Mouse (Mus musculus) forebrain, embryonic 16.5 days (tissue): ENCODE measurements around the gene Kcnk10. TPM values are rescaled to one million over a fixed set of nuclear protein-coding genes. Genes with fewer than 3 reads are reported as not detected.
"Not testable (repeated sequence)": the region's sequence is repeated elsewhere in the genome, so short reads cannot be mapped to it uniquely, and the experiment has no call there.

Experiments used
- ATAC-seq: fragments of 200-750 bp; cut with Nextera tagmentation; 2 replicates; pipeline ENCODE4 v1.8.0; 2017; ENCODE audit warnings: mild to moderate bottlenecking, moderate library complexity
- H3K27ac ChIP-seq: fragments of 300-500 bp; sonication (generic); 2 replicates; pipeline ENCODE4 v1.5.1; 2014; ENCODE audit warnings: low read length, control low read depth
- H3K27me3 ChIP-seq: fragments of 300-500 bp; sonication (generic); replicated peaks from 2 replicates; pipeline ENCODE4 v1.6.1; 2014; ENCODE audit warnings: low read length; ENCODE audit not compliant: control insufficient read depth, insufficient read depth
- H3K36me3 ChIP-seq: fragments of 300-500 bp; sonication (generic); 2 replicates; pipeline ENCODE4 v1.6.1; 2014; ENCODE audit not compliant: control insufficient read depth, insufficient read depth
- H3K4me1 ChIP-seq: fragments of 300-500 bp; sonication (generic); replicated peaks from 2 replicates; pipeline ENCODE4 v1.6.1; 2014; ENCODE audit warnings: low read length; ENCODE audit not compliant: control insufficient read depth, insufficient read depth
- H3K4me2 ChIP-seq: fragments of 300-500 bp; sonication (generic); 2 replicates; pipeline ENCODE4 v1.6.1; 2014; ENCODE audit warnings: mild to moderate bottlenecking, low read length, control low read depth
- H3K4me3 ChIP-seq: fragments of 300-500 bp; sonication (generic); replicated peaks from 2 replicates; pipeline ENCODE4 v1.5.1; 2014; ENCODE audit warnings: mild to moderate bottlenecking, low read length, control low read depth
- H3K9ac ChIP-seq: fragments of 300-500 bp; sonication (generic); replicated peaks from 2 replicates; pipeline ENCODE4 v1.6.1; 2014; ENCODE audit warnings: low read depth, low read length, control low read depth
- H3K9me3 ChIP-seq: fragments of 300-500 bp; sonication (generic); 2 replicates; pipeline ENCODE4 v1.6.1; 2016; ENCODE audit warnings: low read length; ENCODE audit not compliant: control insufficient read depth
- WGBS: fragments of 180-500 bp; shearing (Covaris S2); extraction: QIAGEN DNeasy Blood & Tissue Kit; methylation state at CpG from one replicate; pipeline ENCODE4 v1.1.7; 2014; 5-methylcytosine and 5-hydroxymethylcytosine counted together
- polyA plus RNA-seq: library from polyadenylated mRNA; unstranded; fragments of >200 nt; fragmentation: Nextera tagmentation; extraction: Ambion mirVana; gene quantifications from 2 replicates; pipeline ENCODE4 v1.2.1, GENCODE M21; 2015

Kcnk10 gene
- polyA plus RNA-seq = 57.8 and 58.8 TPM in 2 replicates

- H3K27me3 ChIP-seq = no peaks in the 10 kb centered on the region
- peak within 1 kb of the TSS; percentile 66 for H3K9ac ChIP-seq
- H3K36me3 ChIP-seq = no peaks in the 10 kb centered on the region
- peak; percentile 2; the same call in 1 of the 2 replicates for ATAC-seq
- H3K4me2 ChIP-seq = peak within 1 kb of the TSS; percentile 93
- H3K4me3 ChIP-seq = peak within 1 kb of the TSS; percentile 55
- no peaks in the 10 kb centered on the region for H3K9me3 ChIP-seq
- peaks cover 24% of the 10 kb centered on the region for H3K4me1 ChIP-seq
- 0 out of 2 replicates have a peak within 1 kb of the TSS, but pooled peaks have one; percentile 31 for H3K27ac ChIP-seq
- under 1% methylated on average over 22 of the region's 22 CpGs for WGBS
Measured at GRCm38 (mm10) chr12:98577861-98578360, at the start of gene Kcnk10. Kcnk10 (minus strand) TSS chr12:98578310.

GRCm38 (mm10) chr12:98627392-98628259 is 49.5 kb upstream of the Kcnk10 start, which contains the start of gene Spata7:
Spata7 (plus strand) TSS chr12:98628157.
- H3K4me3 ChIP-seq = peak within 1 kb of the TSS; percentile 94
- H3K9ac ChIP-seq = peak within 1 kb of the TSS; percentile 82
- H3K9me3 ChIP-seq = no peaks in the 10 kb centered on the region
- no peaks in the 10 kb centered on the region for H3K27me3 ChIP-seq
- 2% methylated on average over 32 of the region's 32 CpGs for WGBS
- peak within 1 kb of the TSS; percentile 56 for H3K27ac ChIP-seq
- H3K36me3 ChIP-seq = no peaks in the 10 kb centered on the region
- H3K4me1 ChIP-seq = peaks cover 10% of the 10 kb centered on the region
- peak within 1 kb of the TSS; percentile 71 for H3K4me2 ChIP-seq
- ATAC-seq = peak; percentile 92

GRCm38 (mm10) chr12:98623266-98623665 is 45.2 kb upstream of the Kcnk10 start:
- WGBS = 92% methylated on average over 10 of the region's 10 CpGs
- not testable (repeated sequence) for H3K4me3 ChIP-seq, ATAC-seq

GRCm38 (mm10) chr12:98620922-98621321 is 42.8 kb upstream of the Kcnk10 start:
- H3K4me2 ChIP-seq, H3K27me3 ChIP-seq, H3K36me3 ChIP-seq, H3K4me1 ChIP-seq, H3K27ac ChIP-seq, H3K4me3 ChIP-seq, H3K9me3 ChIP-seq, H3K9ac ChIP-seq: not testable (repeated sequence)
- ATAC-seq = peak; percentile 74
- 27% methylated on average over 6 of the region's 6 CpGs for WGBS

More at GRCm38 (mm10) chr12:98623266-98623665, 45.2 kb upstream of the Kcnk10 start:
- H3K9ac ChIP-seq, H3K4me2 ChIP-seq, H3K9me3 ChIP-seq, H3K27ac ChIP-seq, H3K27me3 ChIP-seq, H3K36me3 ChIP-seq, H3K4me1 ChIP-seq: not testable (repeated sequence)

GRCm38 (mm10) chr12:98619496-98619895 is 41.4 kb upstream of the Kcnk10 start:
- no peak overlapping the region for H3K4me3 ChIP-seq
- no peaks in the 10 kb centered on the region for H3K27me3 ChIP-seq
- peaks cover 7% of the 10 kb centered on the region for H3K4me1 ChIP-seq
- WGBS = 71% methylated on average over 2 of the region's 2 CpGs
- no peak overlapping the region for H3K4me2 ChIP-seq
- no peak overlapping the region for H3K9ac ChIP-seq
- no peaks in the 10 kb centered on the region for H3K36me3 ChIP-seq
- no peak for ATAC-seq
- H3K27ac ChIP-seq = no peak overlapping the region
- H3K9me3 ChIP-seq = no peaks in the 10 kb centered on the region

GRCm38 (mm10) chr12:98615746-98616145 is 37.6 kb upstream of the Kcnk10 start:
- Histone ChIP-seq H3K4me1 (peaks cover 7% of the 10 kb centered on the region), H3K27me3 (no peaks in the 10 kb centered on the region), H3K4me2 (no peak overlapping the region), H3K9ac (no peak overlapping the region), H3K4me3 (no peak overlapping the region), H3K36me3 (no peaks in the 10 kb centered on the region), H3K9me3 (no peaks in the 10 kb centered on the region), H3K27ac (no peak overlapping the region)
- 40% methylated on average over 5 of the region's 5 CpGs for WGBS
- ATAC-seq = 0 out of 2 replicates have a peak, but pooled peaks have one; percentile 36

GRCm38 (mm10) chr12:98614910-98615508 is 36.9 kb upstream of the Kcnk10 start:
- Histone ChIP-seq H3K36me3 (no peaks in the 10 kb centered on the region), H3K9me3 (no peaks in the 10 kb centered on the region), H3K4me1 (peaks cover 7% of the 10 kb centered on the region), H3K27ac (no peak overlapping the region), H3K27me3 (no peaks in the 10 kb centered on the region), H3K4me3 (no peak overlapping the region), H3K9ac (no peak overlapping the region), H3K4me2 (no peak overlapping the region)
- peak; percentile 38; the same call in 1 of the 2 replicates for ATAC-seq
- 80% methylated on average over 3 of the region's 3 CpGs for WGBS

GRCm38 (mm10) chr12:98610341-98610740 is 32.2 kb upstream of the Kcnk10 start:
- WGBS = 81% methylated on average over 3 of the region's 3 CpGs
- Histone ChIP-seq H3K9ac (no peak overlapping the region), H3K9me3 (no peaks in the 10 kb centered on the region), H3K4me1 (peaks cover 9% of the 10 kb centered on the region), H3K27me3 (no peaks in the 10 kb centered on the region), H3K36me3 (no peaks in the 10 kb centered on the region), H3K27ac (no peak overlapping the region), H3K4me2 (no peak overlapping the region), H3K4me3 (no peak overlapping the region)
- no peak for ATAC-seq

- H3K27me3 ChIP-seq = no peaks in the 10 kb centered on the region
- 53% methylated on average over 5 of the region's 5 CpGs for WGBS
- no peak overlapping the region for H3K9ac ChIP-seq
- H3K9me3 ChIP-seq = no peaks in the 10 kb centered on the region
- no peak overlapping the region for H3K4me3 ChIP-seq
- H3K4me1 ChIP-seq = peaks cover 3% of the 10 kb centered on the region; the same call in 1 of the 2 replicates
- no peak overlapping the region for H3K27ac ChIP-seq
- ATAC-seq = peak; percentile 47
- no peak overlapping the region for H3K4me2 ChIP-seq
- H3K36me3 ChIP-seq = no peaks in the 10 kb centered on the region
Measured at GRCm38 (mm10) chr12:98606595-98607290, 28.6 kb upstream of the Kcnk10 start.
